In genomic region chr11:76322939-76323338, GRCm38 (mm10) we compare ENCODE assay signal across 14 mouse cellular contexts.
DNase-seq lines count a peak whose midpoint lies in the region; ATAC-seq and TF ChIP-seq lines count a peak whose summit lies in the region.
"Had no signal": no experiment of that assay in that cellular context is flagged by ENCODE, and none has a peak within 500 bp of the region (broad histone marks: within the 10 kb centered on the region; RNA-seq: fewer than 3 reads in every experiment).

No protein-coding gene starts in this region.

- peaks cover 5% of the 10 kb centered on the region; the same call in 1 of the 2 replicates for H3K9me3 ChIP-seq in forebrain, embryonic 10.5 days
- no peaks in the 10 kb centered on the region for H3K9me3 ChIP-seq in forebrain, embryonic 15.5 days
- 0 out of 2 replicates have a peak, but pooled peaks cover 3% of the 10 kb centered on the region for H3K9me3 ChIP-seq in heart, embryonic 13.5 days
- H3K9me3 ChIP-seq: stomach, embryonic 15.5 days had no signal

- no peak for ATAC-seq in forebrain, embryonic 15.5 days (replicated peaks)
- ATAC-seq in heart, embryonic 13.5 days (ENCODE audit: extremely low read depth, insufficient number of reproducible peaks, low FRiP score, low TSS enrichment): no peak
- ATAC-seq in megakaryocyte, adult 5-6 weeks (ENCODE audit: poor library complexity, severe bottlenecking): no peak
- ATAC-seq: activated CD4-positive, CD25-positive, alpha-beta regulatory T cell, adult 4 months; CD4-positive, CD25-positive, alpha-beta regulatory T cell, adult 4 months had no signal

- no peaks in the 10 kb centered on the region for H3K27me3 ChIP-seq in forebrain, embryonic 10.5 days (ENCODE audit: poor library complexity, severe bottlenecking)
- H3K27me3 ChIP-seq in forebrain, embryonic 15.5 days: no peaks in the 10 kb centered on the region
- H3K27me3 ChIP-seq in cerebellum, adult 2 months (ENCODE audit: control insufficient read depth, insufficient read depth, low read length): no peaks in the 10 kb centered on the region
- H3K27me3 ChIP-seq in heart, embryonic 13.5 days (replicated peaks): no peaks in the 10 kb centered on the region
- H3K27me3 ChIP-seq: stomach, embryonic 15.5 days had no signal

- H3K4me1 ChIP-seq in forebrain, embryonic 10.5 days: peaks cover 85% of the 10 kb centered on the region
- peaks cover 25% of the 10 kb centered on the region for H3K4me1 ChIP-seq in forebrain, embryonic 15.5 days
- peaks cover 45% of the 10 kb centered on the region for H3K4me1 ChIP-seq in cerebellum, adult 2 months (ENCODE audit: control insufficient read depth, insufficient read depth, low read length)
- peaks cover 70% of the 10 kb centered on the region for H3K4me1 ChIP-seq in heart, embryonic 13.5 days

- no peak for TF ChIP-seq CTCF in cerebellum, adult 2 months (IDR thresholded peaks at IDR 0.05; ENCODE audit: borderline replicate concordance, insufficient read depth, low read depth, low read length)

- no peak for DNase-seq in forebrain, embryonic 10.5 days (ENCODE audit: extremely low spot score, low spot score)
- DNase-seq in 416B (ENCODE audit: low read depth): peak; percentile 26
- DNase-seq in cerebellum, adult 2 months: peak; percentile 67 to 75
- DNase-seq in ovary, postnatal 14 days (ENCODE audit: low spot score): no peak
- DNase-seq in layer of hippocampus, postnatal 36 days: no peak
- DNase-seq: kidney, postnatal 14 days; lung, embryonic 14.5 days had no signal

- TF ChIP-seq POLR2A in cerebellum, adult 2 months (IDR thresholded peaks at IDR 0.05; ENCODE audit: borderline replicate concordance, insufficient read depth, low read length): no peak

- peak overlapping the region; percentile 69; the same call in 1 of the 2 replicates for H3K27ac ChIP-seq in forebrain, embryonic 10.5 days
- no peak overlapping the region for H3K27ac ChIP-seq in forebrain, embryonic 15.5 days (replicated peaks)
- peak overlapping the region; percentile 37; the same call in 1 of the 2 replicates for H3K27ac ChIP-seq in cerebellum, adult 2 months (ENCODE audit: insufficient read depth, low read length)
- H3K27ac ChIP-seq in heart, embryonic 13.5 days (replicated peaks): peak overlapping the region; percentile 49
- H3K27ac ChIP-seq: hindbrain, embryonic 14.5 days; stomach, embryonic 15.5 days had no signal

- no peak overlapping the region for H3K4me3 ChIP-seq in forebrain, embryonic 10.5 days
- H3K4me3 ChIP-seq in forebrain, embryonic 15.5 days: no peak overlapping the region
- H3K4me3 ChIP-seq in cerebellum, adult 2 months (replicated peaks; ENCODE audit: insufficient read depth, low read depth, low read length): no peak overlapping the region
- H3K4me3 ChIP-seq in heart, embryonic 13.5 days: no peak overlapping the region
- H3K4me3 ChIP-seq: stomach, embryonic 15.5 days had no signal

- H3K4me2 ChIP-seq in forebrain, embryonic 15.5 days (replicated peaks): no peak overlapping the region
- no peak overlapping the region for H3K4me2 ChIP-seq in heart, embryonic 13.5 days
- H3K4me2 ChIP-seq: hindbrain, embryonic 14.5 days; lung, embryonic 14.5 days; stomach, embryonic 15.5 days had no signal

- whole genome bisulfite sequencing in forebrain, embryonic 10.5 days: 83% methylated on average over 5 of the region's 5 CpGs
- WGBS in forebrain, embryonic 15.5 days: 80% methylated on average over 5 of the region's 5 CpGs
- WGBS in cerebellum, adult 2 months: 33% methylated on average over 5 of the region's 5 CpGs
- WGBS in heart, embryonic 13.5 days: 62% methylated on average over 5 of the region's 5 CpGs

- peaks cover 21% of the 10 kb centered on the region for H3K36me3 ChIP-seq in forebrain, embryonic 10.5 days (replicated peaks)
- no peaks in the 10 kb centered on the region for H3K36me3 ChIP-seq in forebrain, embryonic 15.5 days
- H3K36me3 ChIP-seq in heart, embryonic 13.5 days: no peaks in the 10 kb centered on the region; the same call in 1 of the 2 replicates
- H3K36me3 ChIP-seq: stomach, embryonic 15.5 days had no signal

- H3K9ac ChIP-seq in forebrain, embryonic 15.5 days (replicated peaks): no peak overlapping the region
- no peak overlapping the region for H3K9ac ChIP-seq in heart, embryonic 13.5 days
- H3K9ac ChIP-seq: hindbrain, embryonic 14.5 days; lung, embryonic 14.5 days; stomach, embryonic 15.5 days had no signal

Comparison
In these comparisons a context has a peak if more than half of its experiments do, and no peak if none do; other contexts are left out.
1. DNase-seq: peak in 416B (single experiment) and cerebellum, adult 2 months (2 of 2); none in forebrain, embryonic 10.5 days (single experiment), ovary, postnatal 14 days (single experiment) and layer of hippocampus, postnatal 36 days (0 of 2).